7 mouse cellular contexts compared by ENCODE assay signal in genomic region chr2:34519525-34519924, GRCm38 (mm10).
DNase-seq lines count a peak whose midpoint lies in the region; ATAC-seq and TF ChIP-seq lines count a peak whose summit lies in the region.

No protein-coding gene starts in this region.

- no peak overlapping the region for H3K27ac ChIP-seq in hindbrain, postnatal 0 days
- H3K27ac ChIP-seq in liver, embryonic 11.5 days (ENCODE audit: low read depth, low read length): no peak overlapping the region

- no peaks in the 10 kb centered on the region for H3K27me3 ChIP-seq in hindbrain, postnatal 0 days (ENCODE audit: insufficient read depth, low read length)
- H3K27me3 ChIP-seq in liver, embryonic 11.5 days (replicated peaks; ENCODE audit: control insufficient read depth, insufficient read depth, low read length): no peaks in the 10 kb centered on the region

- 0 out of 2 replicates have a peak, but pooled peaks cover 3% of the 10 kb centered on the region for H3K36me3 ChIP-seq in hindbrain, postnatal 0 days (ENCODE audit: insufficient read depth, low read length)
- H3K36me3 ChIP-seq in liver, embryonic 11.5 days (ENCODE audit: control insufficient read depth, insufficient read depth, low read length): no peaks in the 10 kb centered on the region

- H3K9me3 ChIP-seq in hindbrain, postnatal 0 days (ENCODE audit: low read length): no peaks in the 10 kb centered on the region
- H3K9me3 ChIP-seq in liver, embryonic 11.5 days (ENCODE audit: control insufficient read depth, low read length): no peaks in the 10 kb centered on the region

- ATAC-seq in hindbrain, postnatal 0 days: no peak
- ATAC-seq in liver, embryonic 11.5 days (replicated peaks; ENCODE audit: low FRiP score): no peak

- no peak overlapping the region for H3K4me3 ChIP-seq in hindbrain, postnatal 0 days (ENCODE audit: low read length)
- no peak overlapping the region for H3K4me3 ChIP-seq in liver, embryonic 11.5 days (ENCODE audit: low read depth, low read length)

- TF ChIP-seq CTCF in hindbrain, postnatal 0 days (IDR thresholded peaks at IDR 0.05; ENCODE audit: low read depth): peak; percentile 63

- no peak overlapping the region for H3K4me2 ChIP-seq in hindbrain, postnatal 0 days (ENCODE audit: low read depth, low read length)
- no peak overlapping the region for H3K4me2 ChIP-seq in liver, embryonic 11.5 days

- peak; percentile 56 to 63 for DNase-seq in left cerebral cortex, adult 18-20 months (ENCODE audit: low spot score in 2 of 2)
- DNase-seq in left cerebral cortex, adult 11 months (ENCODE audit: low spot score): no peak
- DNase-seq in NIH3T3 (ENCODE audit: low read depth): peak; percentile 77
- peak; percentile 42 for DNase-seq in c-Kit-positive CD71-positive TER-119-negative erythroid progenitor cells, embryonic 14.5 days (ENCODE audit: low read depth)
- peak; percentile 66 for DNase-seq in hindbrain, postnatal 0 days (ENCODE audit: low spot score)
- peak; percentile 44 for DNase-seq in liver, embryonic 11.5 days (ENCODE audit: low spot score)
- DNase-seq in retina, postnatal 1 day: peak; percentile 76

- H3K4me1 ChIP-seq in hindbrain, postnatal 0 days (ENCODE audit: insufficient read depth, low read length): no peaks in the 10 kb centered on the region
- H3K4me1 ChIP-seq in liver, embryonic 11.5 days (replicated peaks; ENCODE audit: control insufficient read depth, insufficient read depth, low read length): no peaks in the 10 kb centered on the region

- H3K9ac ChIP-seq in hindbrain, postnatal 0 days (replicated peaks; ENCODE audit: low read length): no peak overlapping the region
- H3K9ac ChIP-seq in liver, embryonic 11.5 days (ENCODE audit: low read depth, low read length): no peak overlapping the region

- WGBS in hindbrain, postnatal 0 days: 53% methylated on average over 6 of the region's 6 CpGs
- 58% methylated on average over 6 of the region's 6 CpGs for WGBS in liver, embryonic 11.5 days
